24 mouse cellular contexts compared by ENCODE assay signal in genomic region chr2:69226876-69227275, GRCm38 (mm10). TPM values are rescaled to one million over a fixed set of nuclear protein-coding genes. Genes with fewer than 3 reads are reported as not detected.
DNase-seq lines count a peak whose midpoint lies in the region; ATAC-seq and TF ChIP-seq lines count a peak whose summit lies in the region.
"Had no signal": no experiment of that assay in that cellular context is flagged by ENCODE, and none has a peak within 500 bp of the region (broad histone marks: within the 10 kb centered on the region; RNA-seq: fewer than 3 reads in every experiment).

No protein-coding gene starts in this region.

- no peak overlapping the region for H3K4me2 ChIP-seq in liver, postnatal 0 days (ENCODE audit: low read depth, low read length)
- no peak overlapping the region for H3K4me2 ChIP-seq in liver, embryonic 12.5 days
- peak overlapping the region; percentile 41; the same call in 1 of the 2 replicates for H3K4me2 ChIP-seq in CH12.LX (ENCODE audit: insufficient read depth, low read depth, poor library complexity, severe bottlenecking)

- H3K79me2 ChIP-seq in liver, adult 2 months (ENCODE audit: control insufficient read depth, insufficient read depth, low read length), result no peaks in the 10 kb centered on the region
- H3K79me2 ChIP-seq in CH12.LX (replicated peaks; ENCODE audit: control insufficient read depth, extremely low read depth, insufficient read depth, poor library complexity, severe bottlenecking), result no peaks in the 10 kb centered on the region

- 56% methylated on average over 9 of the region's 9 CpGs for WGBS in liver, adult 2 months
- WGBS in liver, postnatal 0 days (ENCODE audit: insufficient replicate concordance), result 81% methylated on average over 9 of the region's 9 CpGs
- 76% methylated on average over 9 of the region's 9 CpGs for WGBS in liver, embryonic 12.5 days (ENCODE audit: insufficient replicate concordance)

- dilution Hi-C loops in CH12.LX (cut with MboI; ENCODE audit: extremely low pct_ligation_motif_present, extremely low pct_unique_long_range_greater_than_20kb, low sequenced_read_pairs), result no loop called here

- peaks cover 1% of the 10 kb centered on the region; the same call in 1 of the 2 replicates for H3K36me3 ChIP-seq in liver, adult 2 months (ENCODE audit: control insufficient read depth, insufficient read depth, low read length)
- H3K36me3 ChIP-seq in liver, postnatal 0 days (replicated peaks; ENCODE audit: insufficient read depth, low read length), result no peaks in the 10 kb centered on the region
- H3K36me3 ChIP-seq in liver, embryonic 12.5 days, result no peaks in the 10 kb centered on the region
- H3K36me3 ChIP-seq in CH12.LX (replicated peaks in 1 of 2; ENCODE audit: control insufficient read depth in 1 of 2, insufficient read depth in 1 of 2, low read length in 1 of 2), result no peaks in the 10 kb centered on the region
- H3K36me3 ChIP-seq: G1E had no signal

- H3K4me1 ChIP-seq in liver, adult 2 months (ENCODE audit: control insufficient read depth, insufficient read depth, low read length), result peaks cover 3% of the 10 kb centered on the region; the same call in 1 of the 2 replicates
- H3K4me1 ChIP-seq in liver, postnatal 0 days (ENCODE audit: insufficient read depth), result no peaks in the 10 kb centered on the region
- no peaks in the 10 kb centered on the region for H3K4me1 ChIP-seq in liver, embryonic 12.5 days
- H3K4me1 ChIP-seq in CH12.LX (ENCODE audit: control insufficient read depth in 1 of 2, insufficient read depth in 2 of 2), result no peaks in the 10 kb centered on the region

- peak; percentile 56 for ATAC-seq in liver, postnatal 0 days
- no peak for ATAC-seq in liver, embryonic 12.5 days
- ATAC-seq: activated CD4-positive, CD25-positive, alpha-beta regulatory T cell, adult 4 months; CD4-positive, CD25-positive, alpha-beta regulatory T cell, adult 4 months; Patski had no signal

- TF ChIP-seq EP300 in liver, postnatal 0 days (IDR thresholded peaks at IDR 0.05; ENCODE audit: low read depth), result no peak
- TF ChIP-seq EP300 in CH12.LX (IDR thresholded peaks at IDR 0.05; ENCODE audit: low read length), result no peak

- DNase-seq in liver, adult 2 months (ENCODE audit: extremely low read depth, low read depth, low spot score), result peak; percentile 85
- no peak for DNase-seq in liver
- no peak for DNase-seq in liver, postnatal 0 days
- DNase-seq in CH12.LX (ENCODE audit: extremely low read depth), result no peak
- DNase-seq in thymus, postnatal 0 days (ENCODE audit: low spot score), result no peak
- DNase-seq: adrenal gland, adult 2 months; adrenal gland, adult 8-10 months; adrenal gland, postnatal 10 days; adrenal gland, postnatal 14 days; adrenal gland, postnatal 25 days; adrenal gland, postnatal 36 days; B cell, adult 2 months; cerebellum, adult 11 months; cerebellum, adult 11-12 months; cerebellum, adult 18-20 months; cerebellum, adult 2 months had no signal

- no peaks in the 10 kb centered on the region for H3K27me3 ChIP-seq in liver, adult 2 months (ENCODE audit: control insufficient read depth, insufficient read depth, low read length)
- H3K27me3 ChIP-seq in liver, postnatal 0 days (ENCODE audit: insufficient read depth, low read length), result no peaks in the 10 kb centered on the region
- H3K27me3 ChIP-seq in liver, embryonic 12.5 days (replicated peaks), result no peaks in the 10 kb centered on the region
- H3K27me3 ChIP-seq in CH12.LX (replicated peaks), result no peaks in the 10 kb centered on the region

- H3K9ac ChIP-seq in liver, adult 2 months (ENCODE audit: low read depth, low read length), result no peak overlapping the region
- H3K9ac ChIP-seq in liver, postnatal 0 days (replicated peaks), result no peak overlapping the region
- H3K9ac ChIP-seq in liver, embryonic 12.5 days, result no peak overlapping the region
- no peak overlapping the region for H3K9ac ChIP-seq in CH12.LX (ENCODE audit: insufficient read depth, low read depth)

- TF ChIP-seq RAD21 in CH12.LX (IDR thresholded peaks at IDR 0.05; ENCODE audit: low read depth, low read length), result no peak

- TF ChIP-seq CTCF in liver, adult 2 months (IDR thresholded peaks at IDR 0.05; ENCODE audit: low read depth, low read length), result no peak
- no peak for TF ChIP-seq CTCF in liver, postnatal 0 days (IDR thresholded peaks at IDR 0.05; ENCODE audit: low read depth)
- TF ChIP-seq CTCF in CH12.LX (conservative IDR thresholded peaks at IDR 0.05 in 1 of 2, IDR thresholded peaks at IDR 0.05 in 1 of 2; ENCODE audit: low read depth in 2 of 2, low read length in 2 of 2), result no peak

- in situ Hi-C loops in CH12.LX (cut with MboI; ENCODE audit: low pct_ligation_motif_present, low pct_unique_long_range_greater_than_20kb, low sequenced_read_pairs), result no loop called here

- H3K9me3 ChIP-seq in liver, postnatal 0 days (ENCODE audit: low read length), result no peaks in the 10 kb centered on the region
- no peaks in the 10 kb centered on the region for H3K9me3 ChIP-seq in liver, embryonic 12.5 days (replicated peaks)
- no peaks in the 10 kb centered on the region for H3K9me3 ChIP-seq in CH12.LX (replicated peaks; ENCODE audit: low read length)
- H3K9me3 ChIP-seq: G1E had no signal

- no peak for TF ChIP-seq POLR2A in liver, adult 2 months (IDR thresholded peaks at IDR 0.05; ENCODE audit: extremely low read depth, insufficient read depth, low read length)
- TF ChIP-seq POLR2A in CH12.LX (IDR thresholded peaks at IDR 0.05; ENCODE audit: low read depth, low read length), result no peak

- H3K27ac ChIP-seq in liver, adult 2 months (replicated peaks; ENCODE audit: insufficient read depth, low read depth, low read length), result peak overlapping the region; percentile 12; the same call in 1 of the 2 replicates
- no peak overlapping the region; the same call in 1 of the 2 replicates for H3K27ac ChIP-seq in liver, postnatal 0 days (ENCODE audit: low read depth)
- no peak overlapping the region for H3K27ac ChIP-seq in liver, embryonic 12.5 days
- no peak overlapping the region for H3K27ac ChIP-seq in CH12.LX (ENCODE audit: insufficient read depth, low read depth)

- H3K4me3 ChIP-seq in liver, adult 2 months (ENCODE audit: insufficient read depth, low read depth, low read length), result peak overlapping the region; percentile 17; the same call in 1 of the 2 replicates
- H3K4me3 ChIP-seq in liver, postnatal 0 days (ENCODE audit: low read depth, low read length), result no peak overlapping the region
- no peak overlapping the region for H3K4me3 ChIP-seq in liver, embryonic 12.5 days
- H3K4me3 ChIP-seq in CH12.LX (replicated peaks in 1 of 3; ENCODE audit: low read depth in 2 of 3, low read length in 2 of 3, poor library complexity in 1 of 3), result no peak overlapping the region

TF ChIP-seq in CH12.LX, 34 proteins besides CTCF, POLR2A, EP300 and RAD21:
- TF ChIP-seq MEF2A (IDR thresholded peaks at IDR 0.05; ENCODE audit: borderline replicate concordance, low read depth, low read length) (no peak), ZKSCAN1 (IDR thresholded peaks at IDR 0.05; ENCODE audit: borderline replicate concordance, low read depth, low read length) (no peak), USF1 (IDR thresholded peaks at IDR 0.05; ENCODE audit: low read depth, low read length) (no peak), TBP (conservative IDR thresholded peaks at IDR 0.05; ENCODE audit: low read depth, low read length) (no peak), UBTF (IDR thresholded peaks at IDR 0.05; ENCODE audit: low read depth, low read length) (no peak), CHD1 (IDR thresholded peaks at IDR 0.05; ENCODE audit: low read depth, low read length) (no peak), ETS1 (conservative IDR thresholded peaks at IDR 0.05; ENCODE audit: low read depth, low read length) (no peak), GABPA (IDR thresholded peaks at IDR 0.05; ENCODE audit: insufficient replicate concordance, low read depth, low read length) (no peak), SIN3A (IDR thresholded peaks at IDR 0.05; ENCODE audit: low read length) (no peak), E2F4 (IDR thresholded peaks at IDR 0.05; ENCODE audit: insufficient replicate concordance, low read depth, low read length) (no peak), RCOR1 (conservative IDR thresholded peaks at IDR 0.05; ENCODE audit: low read depth, low read length) (no peak)

RNA-seq across cellular contexts. Expression of gene G6pc2, which starts 16.0 kb away (rescaled TPM):
- not detected in 2 replicates for total RNA-seq in liver, adult 2 months (2014; rRNA removed)
- not detected in 2 replicates for polyA plus RNA-seq in liver, adult 2 months (2012; rRNA removed)
- polyA plus RNA-seq in liver, postnatal 0 days (2015; fragmentation: Nextera tagmentation; extraction: Ambion mirVana), result not detected in 2 replicates
- not detected in 2 replicates for polyA plus RNA-seq in liver, embryonic 12.5 days (2016; fragmentation: Nextera tagmentation; extraction: Ambion mirVana)
- total RNA-seq in CH12.LX (2012; rRNA removed) (not detected in 2 replicates), CH12.LX (2014; rRNA removed) (not detected in 2 replicates)
- not detected in 2 replicates for polyA plus RNA-seq in CH12.LX (2012; ENCODE audit: insufficient read length, low read depth)
- polyA plus RNA-seq in thymus, postnatal 0 days (2015; fragmentation: Nextera tagmentation; extraction: Ambion mirVana), result not detected in 2 replicates
- total RNA-seq: adrenal gland, adult 18-20 months; adrenal gland, adult 2 months; adrenal gland, adult 8-10 months; adrenal gland, postnatal 10 days; adrenal gland, postnatal 14 days; adrenal gland, postnatal 25 days; adrenal gland, postnatal 36 days; G1E; MEL had no signal
- polyA plus RNA-seq: activated CD4-positive, CD25-positive, alpha-beta regulatory T cell, adult 4 months; adrenal gland, adult 2 months; C2C12; cerebellum, adult 2 months; G1E had no signal

RNA-seq across cellular contexts. Expression of gene Spc25, which starts 20.9 kb away (rescaled TPM):
- total RNA-seq in liver, adult 2 months (2014; rRNA removed), result 3.5 and 6.4 TPM in 2 replicates
- polyA plus RNA-seq in liver, adult 2 months (2012; rRNA removed), result 0.81 and 2.2 TPM in 2 replicates
- 98.6 and 105 TPM in 2 replicates for polyA plus RNA-seq in liver, postnatal 0 days (2015; fragmentation: Nextera tagmentation; extraction: Ambion mirVana)
- polyA plus RNA-seq in liver, embryonic 12.5 days (2016; fragmentation: Nextera tagmentation; extraction: Ambion mirVana), result 147 and 153 TPM in 2 replicates
- 31.7 and 34.3 TPM in 2 replicates for total RNA-seq in CH12.LX (2012; rRNA removed)
- total RNA-seq in CH12.LX (2014; rRNA removed), result 67.2 and 73.8 TPM in 2 replicates
- 47.2 and 50.0 TPM in 2 replicates for polyA plus RNA-seq in CH12.LX (2012; ENCODE audit: insufficient read length, low read depth)
- polyA plus RNA-seq in thymus, postnatal 0 days (2015; fragmentation: Nextera tagmentation; extraction: Ambion mirVana), result 205 and 216 TPM in 2 replicates

Comparison
In these comparisons a context has a peak if more than half of its experiments do, and no peak if none do; other contexts are left out.
1. RNA of gene Spc25, which starts 20.9 kb away (polyA plus RNA-seq): 205 to 216 TPM in thymus, postnatal 0 days, 147 to 153 TPM in liver, embryonic 12.5 days, 98.6 to 105 TPM in liver, postnatal 0 days and 47.2 to 50.0 TPM in CH12.LX; 0.81 to 2.2 TPM in liver, adult 2 months; every median in the first group is over 10 times any median in the second.